Mouse (Mus musculus) liver, embryonic 11.5 days (tissue): ENCODE measurements around the gene Coro2b. TPM values are rescaled to one million over a fixed set of nuclear protein-coding genes. Genes with fewer than 3 reads are reported as not detected.

Experiments
- ATAC-seq: fragments of 200-750 bp; cut with Nextera tagmentation; replicated peaks from 2 replicates; pipeline ENCODE4 v1.8.0; 2017; ENCODE audit warnings: moderate number of reproducible peaks, mild to moderate bottlenecking, moderate TSS enrichment, moderate library complexity; ENCODE audit not compliant: low FRiP score
- DNase-seq: peaks from one replicate; pipeline ENCODE4 v3.0.0-alpha.2; 2017; ENCODE audit warnings: low spot score
- H3K27ac ChIP-seq: fragments of 300-500 bp; sonication (generic); 2 replicates; pipeline ENCODE4 v1.5.1; 2014; ENCODE audit warnings: mild to moderate bottlenecking, low read depth, low read length, control low read depth
- H3K27me3 ChIP-seq: fragments of 300-500 bp; sonication (generic); replicated peaks from 2 replicates; pipeline ENCODE4 v1.6.1; 2014; ENCODE audit warnings: low read length, mixed read lengths; ENCODE audit not compliant: control insufficient read depth, insufficient read depth
- H3K36me3 ChIP-seq: fragments of 300-500 bp; sonication (generic); 2 replicates; pipeline ENCODE4 v1.6.1; 2014; ENCODE audit warnings: mild to moderate bottlenecking, low read length, moderate library complexity, mixed read lengths; ENCODE audit not compliant: control insufficient read depth, insufficient read depth
- H3K4me1 ChIP-seq: fragments of 300-500 bp; sonication (generic); replicated peaks from 2 replicates; pipeline ENCODE4 v1.6.1; 2014; ENCODE audit warnings: low read length, mixed read lengths; ENCODE audit not compliant: control insufficient read depth, insufficient read depth
- H3K4me2 ChIP-seq: fragments of 300-500 bp; sonication (generic); 2 replicates; pipeline ENCODE4 v1.6.1; 2014; ENCODE audit warnings: mild to moderate bottlenecking, control low read depth, moderate library complexity
- H3K4me3 ChIP-seq: fragments of 300-500 bp; sonication (generic); 2 replicates; pipeline ENCODE4 v1.5.1; 2014; ENCODE audit warnings: low read depth, low read length, control low read depth
- H3K9ac ChIP-seq: fragments of 300-500 bp; sonication (generic); 2 replicates; pipeline ENCODE4 v1.6.1; 2014; ENCODE audit warnings: low read depth, low read length, control low read depth
- H3K9me3 ChIP-seq: fragments of 300-500 bp; sonication (generic); 2 replicates; pipeline ENCODE4 v1.6.1; 2016; ENCODE audit warnings: low read length, inconsistent platforms, mixed read lengths; ENCODE audit not compliant: control insufficient read depth
- WGBS: fragments of 180-500 bp; shearing (Covaris S2); extraction: QIAGEN DNeasy Blood & Tissue Kit; methylation state at CpG from one replicate; pipeline ENCODE4 v1.1.7; 2014; 5-methylcytosine and 5-hydroxymethylcytosine counted together
- polyA plus RNA-seq: library from polyadenylated mRNA; unstranded; fragments of >200 nt; fragmentation: Nextera tagmentation; extraction: Ambion mirVana; gene quantifications from 2 replicates; pipeline ENCODE4 v1.2.1, GENCODE M21; 2014

The Coro2b gene
- polyA plus RNA-seq, 1 experiment from 2014 or later = 4.8 TPM

DNA sequence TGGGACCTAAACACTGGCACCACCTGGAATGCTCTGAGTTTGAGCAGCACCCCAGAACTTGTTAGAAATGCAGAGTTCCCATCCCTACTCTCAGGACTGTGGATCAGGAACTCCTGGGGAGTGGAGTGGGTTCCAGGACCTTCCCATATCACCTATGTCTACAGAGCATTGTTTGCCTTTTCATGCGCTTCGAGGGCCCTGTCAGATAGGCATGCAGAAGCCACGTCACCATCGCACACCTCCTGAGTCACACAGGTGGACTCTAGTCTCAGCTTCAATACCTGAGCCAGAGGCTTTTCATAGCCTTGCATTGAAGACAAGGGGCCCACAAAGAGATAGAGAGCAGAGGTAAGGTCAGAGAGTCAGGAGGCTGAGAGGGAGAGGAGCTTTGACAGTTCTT, 7.0 kb upstream of the Coro2b start:
- H3K4me2 ChIP-seq = no peak overlapping the region
- ATAC-seq (no peak), DNase-seq (no peak)
- H3K36me3 ChIP-seq = no peaks in the 10 kb centered on the region
- 0 out of 2 replicates have a peak, but pooled peaks cover 5% of the 10 kb centered on the region for H3K27me3 ChIP-seq
- no peaks in the 10 kb centered on the region for H3K9me3 ChIP-seq
- no peak overlapping the region for H3K27ac ChIP-seq
- no peak overlapping the region for H3K4me3 ChIP-seq
- H3K9ac ChIP-seq = no peak overlapping the region
- 66% methylated on average over 4 of the region's 4 CpGs for WGBS
- H3K4me1 ChIP-seq = no peaks in the 10 kb centered on the region

DNA sequence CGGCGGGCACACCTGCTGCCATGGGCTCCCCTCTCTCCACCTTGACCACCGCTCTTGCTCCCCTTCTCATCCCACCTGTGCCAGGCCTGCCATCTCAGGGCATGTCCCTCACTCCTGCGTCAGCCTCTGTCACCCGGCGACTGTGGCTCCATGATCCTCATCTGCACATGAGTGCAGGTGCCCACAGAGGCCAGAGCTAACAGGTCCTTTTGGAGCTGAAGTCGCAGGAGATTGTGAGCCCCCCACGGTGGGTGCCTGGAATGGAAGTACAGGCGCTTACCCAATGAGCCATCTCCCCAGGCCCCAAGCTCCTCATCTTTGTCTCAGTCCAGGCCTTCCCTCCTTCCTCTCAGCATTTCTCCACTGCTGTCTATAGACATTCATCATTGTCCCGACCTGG, 4.8 kb upstream of the Coro2b start:
- no peak for ATAC-seq
- 68% methylated on average over 10 of the region's 10 CpGs for WGBS
- Histone ChIP-seq H3K4me1 (no peaks in the 10 kb centered on the region), H3K9me3 (no peaks in the 10 kb centered on the region), H3K27me3 (peaks cover 19% of the 10 kb centered on the region), H3K4me3 (no peak overlapping the region), H3K27ac (no peak overlapping the region), H3K9ac (no peak overlapping the region), H3K36me3 (no peaks in the 10 kb centered on the region), H3K4me2 (no peak overlapping the region)
- no peak for DNase-seq

DNA sequence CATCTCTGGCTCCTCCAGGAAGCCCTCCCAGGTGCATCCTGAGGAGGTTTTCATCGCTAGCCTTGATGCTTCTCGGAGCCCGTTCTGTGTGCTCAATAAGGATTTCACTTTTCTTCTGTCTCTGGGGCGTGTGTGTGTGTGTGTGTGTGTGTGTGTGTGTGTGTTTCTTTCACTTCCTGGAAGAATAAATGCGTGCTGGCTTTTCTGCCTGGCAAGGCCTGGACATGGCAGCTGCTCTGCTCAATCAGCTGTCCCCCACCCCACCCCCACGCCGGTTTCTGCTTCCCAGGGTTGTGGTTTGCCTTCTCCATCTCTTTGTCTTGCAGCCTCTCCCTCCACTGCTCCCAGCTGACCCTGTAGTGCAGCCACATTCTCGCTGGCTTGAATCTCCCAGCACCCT, 4.3 kb upstream of the Coro2b start:
- H3K27me3 ChIP-seq = peaks cover 23% of the 10 kb centered on the region
- H3K9me3 ChIP-seq = no peaks in the 10 kb centered on the region
- no peak overlapping the region for H3K9ac ChIP-seq
- H3K27ac ChIP-seq = no peak overlapping the region
- H3K4me3 ChIP-seq = no peak overlapping the region
- 56% methylated on average over 8 of the region's 8 CpGs for WGBS
- H3K36me3 ChIP-seq = no peaks in the 10 kb centered on the region
- ATAC-seq = no peak
- no peak overlapping the region for H3K4me2 ChIP-seq
- no peaks in the 10 kb centered on the region for H3K4me1 ChIP-seq
- DNase-seq = no peak

DNA sequence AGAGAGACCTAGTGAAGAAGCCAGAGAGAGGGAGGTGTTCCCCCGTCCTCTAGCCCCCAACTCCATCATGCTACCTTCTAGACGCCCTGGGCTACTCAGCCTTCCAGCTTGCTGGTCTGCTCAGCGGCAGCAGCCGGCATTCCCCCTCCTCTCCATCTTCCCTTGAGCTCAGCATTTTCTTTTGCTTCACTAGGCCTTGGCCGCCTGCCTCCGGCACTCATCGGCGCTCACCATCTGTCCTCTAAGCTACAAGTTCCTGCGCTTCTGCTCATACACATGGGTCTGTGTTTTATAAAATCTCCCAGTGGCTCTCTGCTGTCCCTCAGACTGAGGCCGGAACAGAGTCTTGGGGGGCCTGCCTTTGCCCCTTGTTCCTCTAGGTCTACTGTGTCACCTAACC, 3.9 kb upstream of the Coro2b start:
- ATAC-seq = no peak
- Histone ChIP-seq H3K9ac (no peak overlapping the region), H3K4me1 (no peaks in the 10 kb centered on the region), H3K27ac (no peak overlapping the region), H3K4me3 (no peak overlapping the region), H3K4me2 (no peak overlapping the region), H3K36me3 (no peaks in the 10 kb centered on the region), H3K27me3 (peaks cover 28% of the 10 kb centered on the region), H3K9me3 (no peaks in the 10 kb centered on the region)
- WGBS = 73% methylated on average over 10 of the region's 10 CpGs
- DNase-seq = no peak

- peaks cover 33% of the 10 kb centered on the region for H3K27me3 ChIP-seq
- no peak for DNase-seq
- ATAC-seq = no peak
- H3K4me1 ChIP-seq = no peaks in the 10 kb centered on the region
- H3K4me3 ChIP-seq = no peak overlapping the region
- H3K4me2 ChIP-seq = no peak overlapping the region
- no peak overlapping the region for H3K9ac ChIP-seq
- H3K36me3 ChIP-seq = no peaks in the 10 kb centered on the region
- no peak overlapping the region for H3K27ac ChIP-seq
- 74% methylated on average over 9 of the region's 9 CpGs for WGBS
- no peaks in the 10 kb centered on the region for H3K9me3 ChIP-seq
Observed at GRCm38 (mm10) chr9:62540166-62540565, 3.3 kb upstream of the Coro2b start.

DNA sequence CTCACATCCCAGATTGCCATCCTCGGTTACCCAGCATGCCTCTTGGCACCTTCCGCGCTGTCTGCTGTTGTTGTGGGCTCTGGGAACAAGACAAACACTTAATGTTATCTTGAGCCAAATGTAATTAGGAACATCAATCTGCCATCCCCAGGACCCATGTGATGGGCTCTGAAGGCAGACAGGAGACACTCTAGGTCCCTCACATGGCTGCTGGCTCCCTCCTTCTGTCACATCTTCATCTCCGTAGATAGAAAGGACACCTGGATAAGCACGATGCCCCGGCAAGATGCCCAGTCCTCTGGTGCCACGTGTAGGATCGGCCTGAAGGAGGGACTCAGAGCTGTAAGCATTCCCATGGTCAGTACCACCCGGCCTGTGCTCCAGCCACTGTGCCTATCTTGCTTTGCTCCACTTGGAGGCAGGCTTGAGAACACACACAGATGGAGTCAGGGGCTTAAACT, 2.4 kb upstream of the Coro2b start:
- H3K4me1 ChIP-seq = no peaks in the 10 kb centered on the region
- 80% methylated on average over 9 of the region's 9 CpGs for WGBS
- ATAC-seq = no peak

GRCm38 (mm10) chr9:62537941-62538340, 1.1 kb upstream of the Coro2b start:
- Histone ChIP-seq H3K36me3 (no peaks in the 10 kb centered on the region), H3K9me3 (no peaks in the 10 kb centered on the region), H3K4me2 (no peak overlapping the region), H3K4me3 (no peak overlapping the region), H3K4me1 (no peaks in the 10 kb centered on the region), H3K27ac (no peak overlapping the region), H3K9ac (no peak overlapping the region), H3K27me3 (peaks cover 39% of the 10 kb centered on the region)
- DNase-seq (no peak), ATAC-seq (no peak)
- WGBS = 86% methylated on average over 6 of the region's 6 CpGs

More for the DNA sequence above, 2.4 kb upstream of the Coro2b start:
- DNase-seq = no peak
- Histone ChIP-seq H3K9ac (no peak overlapping the region), H3K9me3 (no peaks in the 10 kb centered on the region), H3K36me3 (no peaks in the 10 kb centered on the region), H3K4me2 (no peak overlapping the region), H3K27ac (no peak overlapping the region), H3K4me3 (no peak overlapping the region), H3K27me3 (peaks cover 37% of the 10 kb centered on the region)

DNA sequence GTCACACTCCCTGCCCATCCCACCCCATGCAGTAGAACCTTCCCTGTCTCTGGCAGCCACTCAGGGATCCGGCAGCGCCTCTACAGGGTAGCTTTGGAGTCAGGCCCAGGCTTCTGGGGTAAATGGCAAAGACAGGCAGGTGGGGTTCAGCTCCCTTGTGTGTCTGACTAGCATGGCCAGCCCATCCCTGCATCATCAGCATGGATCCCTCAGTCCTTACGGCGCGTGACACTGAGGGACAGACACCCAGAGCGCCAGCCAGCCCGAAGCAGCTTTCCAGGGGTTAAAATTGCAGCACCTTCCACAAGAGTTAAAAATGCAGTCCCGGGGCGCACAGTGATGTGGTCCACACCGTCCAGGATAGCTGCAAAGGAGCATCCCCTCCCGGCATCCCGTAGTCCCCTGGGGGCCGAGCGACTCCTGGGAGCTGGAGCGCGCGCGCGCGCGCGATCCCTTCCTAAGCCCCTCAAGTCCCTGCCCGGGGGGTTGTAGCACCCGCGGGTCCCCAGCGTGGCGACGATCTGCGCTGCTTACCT, 657 bp downstream of the Coro2b start:
- Histone ChIP-seq H3K9me3 (no peaks in the 10 kb centered on the region), H3K4me2 (peak overlapping the region; percentile 71), H3K27ac (no peak overlapping the region), H3K9ac (peak overlapping the region; percentile 41), H3K4me1 (peaks cover 8% of the 10 kb centered on the region), H3K4me3 (peak overlapping the region; percentile 53), H3K27me3 (peaks cover 34% of the 10 kb centered on the region), H3K36me3 (no peaks in the 10 kb centered on the region)
- DNase-seq (peak; percentile 46), ATAC-seq (no peak)
- WGBS = 4% methylated on average over 28 of the region's 29 CpGs

GRCm38 (mm10) chr9:62535566-62535965, 1.3 kb downstream of the Coro2b start:
- H3K27me3 ChIP-seq = peaks cover 34% of the 10 kb centered on the region
- peaks cover 8% of the 10 kb centered on the region for H3K4me1 ChIP-seq
- peak overlapping the region; percentile 71; the same call in 1 of the 2 replicates for H3K4me2 ChIP-seq
- H3K36me3 ChIP-seq = no peaks in the 10 kb centered on the region
- no peak overlapping the region for H3K9ac ChIP-seq
- DNase-seq (no peak), ATAC-seq (no peak)
- H3K9me3 ChIP-seq = no peaks in the 10 kb centered on the region
- no peak overlapping the region for H3K27ac ChIP-seq
- H3K4me3 ChIP-seq = peak overlapping the region; percentile 53; the same call in 1 of the 2 replicates
- 74% methylated on average over 8 of the region's 8 CpGs for whole genome bisulfite sequencing
